Mouse (Mus musculus) heart, embryonic 10.5 days (tissue): ENCODE results near the gene Olfr859. TPM values are rescaled to one million over a fixed set of nuclear protein-coding genes. Genes with fewer than 3 reads are reported as not detected.
"Not testable (repeated sequence)": the region's sequence is repeated elsewhere in the genome, so short reads cannot be mapped to it uniquely, and the experiment has no call there.

Source experiments
- DNase-seq: peaks from one replicate; pipeline ENCODE4 v3.0.0-alpha.2; 2017; ENCODE audit warnings: low spot score
- H3K27ac ChIP-seq: fragments of 300-500 bp; sonication (generic); 2 replicates; pipeline ENCODE4 v1.5.1; 2016; ENCODE audit warnings: mild to moderate bottlenecking
- H3K27me3 ChIP-seq: fragments of 300-500 bp; sonication (generic); 2 replicates; pipeline ENCODE4 v1.6.1; 2016; ENCODE audit warnings: mild to moderate bottlenecking; ENCODE audit not compliant: poor library complexity, insufficient read depth, severe bottlenecking
- H3K36me3 ChIP-seq: fragments of 300-500 bp; sonication (generic); 2 replicates; pipeline ENCODE4 v1.6.1; 2016; ENCODE audit warnings: mild to moderate bottlenecking, moderate library complexity
- H3K4me1 ChIP-seq: fragments of 300-500 bp; sonication (generic); 2 replicates; pipeline ENCODE4 v1.6.1; 2016; ENCODE audit warnings: mild to moderate bottlenecking
- H3K4me3 ChIP-seq: fragments of 300-500 bp; sonication (generic); 2 replicates; pipeline ENCODE4 v1.5.1; 2016; ENCODE audit warnings: mild to moderate bottlenecking, moderate library complexity
- H3K9me3 ChIP-seq: fragments of 300-500 bp; sonication (generic); 2 replicates; pipeline ENCODE4 v1.6.1; 2016; ENCODE audit warnings: mild to moderate bottlenecking, moderate library complexity
- WGBS: fragments of 180-500 bp; shearing (Covaris S2); methylation state at CpG from one replicate; pipeline ENCODE4 v1.1.7; 2016; 5-methylcytosine and 5-hydroxymethylcytosine counted together
- polyA plus RNA-seq: library from polyadenylated mRNA; unstranded; fragments of >200 nt; fragmentation: Nextera tagmentation; extraction: Ambion mirVana; gene quantifications from 2 replicates; pipeline ENCODE4 v1.2.1, GENCODE M21; 2016

Gene Olfr859
- polyA plus RNA-seq = not detected in 2 replicates

GRCm38 (mm10) chr9:19804606-19805005 lies at the start of gene Olfr859:
Gene Olfr859 (plus strand): TSS chr9:19804906.
- not testable (repeated sequence) for H3K27me3 ChIP-seq, H3K27ac ChIP-seq, H3K9me3 ChIP-seq, DNase-seq, H3K4me1 ChIP-seq, H3K4me3 ChIP-seq, H3K36me3 ChIP-seq
- 73% methylated on average over 1 of the region's 1 CpGs for WGBS

- peaks cover 30% of the 10 kb centered on the region for H3K9me3 ChIP-seq
- no peak for DNase-seq
- H3K36me3 ChIP-seq = no peaks in the 10 kb centered on the region
- H3K4me1 ChIP-seq = no peaks in the 10 kb centered on the region
- H3K4me3 ChIP-seq = no peak overlapping the region
- 81% methylated on average over 14 of the region's 14 CpGs for whole genome bisulfite sequencing
- no peak overlapping the region for H3K27ac ChIP-seq
- H3K27me3 ChIP-seq = no peaks in the 10 kb centered on the region
Observed at GRCm38 (mm10) chr9:19769136-19769535, 35.6 kb upstream of the Olfr859 start.

GRCm38 (mm10) chr9:19769701-19770100 lies 35.0 kb upstream of the Olfr859 start:
- no peak for DNase-seq
- no peak overlapping the region for H3K27ac ChIP-seq
- WGBS = 89% methylated on average over 14 of the region's 14 CpGs
- peaks cover 25% of the 10 kb centered on the region for H3K9me3 ChIP-seq
- no peaks in the 10 kb centered on the region for H3K27me3 ChIP-seq
- no peaks in the 10 kb centered on the region for H3K36me3 ChIP-seq
- H3K4me1 ChIP-seq = no peaks in the 10 kb centered on the region
- no peak overlapping the region for H3K4me3 ChIP-seq

- no peaks in the 10 kb centered on the region for H3K27me3 ChIP-seq
Observed at GRCm38 (mm10) chr9:19779983-19780382, 24.7 kb upstream of the Olfr859 start, which contains the start of gene Olfr58. Gene Olfr58 (plus strand): TSS chr9:19780283.

GRCm38 (mm10) chr9:19803000-19803399 lies 1.7 kb upstream of the Olfr859 start:
- no peak for DNase-seq
- 60% methylated on average over 1 of the region's 1 CpGs for WGBS

More at GRCm38 (mm10) chr9:19779983-19780382, 24.7 kb upstream of the Olfr859 start, which contains the start of gene Olfr58:
- Histone ChIP-seq H3K36me3 (no peaks in the 10 kb centered on the region), H3K27ac (no peak within 1 kb of the TSS), H3K9me3 (peaks cover 5% of the 10 kb centered on the region), H3K4me3 (no peak within 1 kb of the TSS), H3K4me1 (no peaks in the 10 kb centered on the region)
- no peak for DNase-seq

GRCm38 (mm10) chr9:19849647-19850046 lies 44.9 kb downstream of the Olfr859 start, which contains the start of gene Olfr860:
Gene Olfr860 (minus strand): TSS chr9:19849747.
- Histone ChIP-seq H3K27me3 (no peaks in the 10 kb centered on the region), H3K4me1 (no peaks in the 10 kb centered on the region), H3K4me3 (no peak within 1 kb of the TSS), H3K36me3 (no peaks in the 10 kb centered on the region), H3K27ac (no peak within 1 kb of the TSS), H3K9me3 (no peaks in the 10 kb centered on the region)
- no peak for DNase-seq
- WGBS = 72% methylated on average over 1 of the region's 1 CpGs

More at GRCm38 (mm10) chr9:19803000-19803399, 1.7 kb upstream of the Olfr859 start:
- Histone ChIP-seq H3K9me3 (no peaks in the 10 kb centered on the region), H3K4me1 (no peaks in the 10 kb centered on the region), H3K27me3 (no peaks in the 10 kb centered on the region), H3K27ac (no peak overlapping the region), H3K4me3 (no peak overlapping the region), H3K36me3 (no peaks in the 10 kb centered on the region)

Other genes with a start within 250 kb of the Olfr859 start
- not detected in 2 replicates for gene Olfr854, start 237.5 kb upstream of the Olfr859 start, polyA plus RNA-seq
- not detected in 2 replicates for gene Olfr855, start 222.3 kb upstream of the Olfr859 start, polyA plus RNA-seq
- 23.6 and 23.8 TPM in 2 replicates for gene Zfp317, start 182.8 kb upstream of the Olfr859 start, polyA plus RNA-seq
- gene Olfr857, start 95.5 kb upstream of the Olfr859 start, polyA plus RNA-seq = not detected in 2 replicates
- gene Olfr58, start 24.6 kb upstream of the Olfr859 start, polyA plus RNA-seq = not detected in 2 replicates
- not detected in 2 replicates for gene Olfr860, start 44.8 kb downstream of the Olfr859 start, polyA plus RNA-seq
- gene Olfr862, start 83.1 kb downstream of the Olfr859 start, polyA plus RNA-seq = not detected in 2 replicates
- 0.09 and 0.11 TPM in 2 replicates for gene Olfr77, start 112.0 kb downstream of the Olfr859 start, polyA plus RNA-seq
- gene Olfr866, start 223.1 kb downstream of the Olfr859 start, polyA plus RNA-seq = not detected in 2 replicates